Mouse (Mus musculus): ENCODE data around the gene Zfp960. TPM values are rescaled to one million over a fixed set of nuclear protein-coding genes. Genes with fewer than 3 reads are reported as not detected.
"Not testable (repeated sequence)": the region's sequence is repeated elsewhere in the genome, so short reads cannot be mapped to it uniquely, and the experiment has no call there.

Gene Zfp960
- not detected in 2 replicates for total RNA-seq (2015; ENCODE audit: low replicate concordance)
- total RNA-seq (2017; ENCODE audit: low replicate concordance): 1.1 TPM in 1 of 2 replicates, not detected in the other

GRCm38 (mm10) chr17:17063628-17064494 is at the start of gene Zfp960:
TSS of gene Zfp960 (plus strand) at chr17:17064113.
- ATAC-seq (replicated peaks; ENCODE audit: low FRiP score, poor library complexity, severe bottlenecking): not testable (repeated sequence)

- not testable (repeated sequence) for ATAC-seq (replicated peaks; ENCODE audit: low FRiP score, poor library complexity, severe bottlenecking)
Observed at GRCm38 (mm10) chr17:17018071-17018470, 45.8 kb upstream of the Zfp960 start.

DNA sequence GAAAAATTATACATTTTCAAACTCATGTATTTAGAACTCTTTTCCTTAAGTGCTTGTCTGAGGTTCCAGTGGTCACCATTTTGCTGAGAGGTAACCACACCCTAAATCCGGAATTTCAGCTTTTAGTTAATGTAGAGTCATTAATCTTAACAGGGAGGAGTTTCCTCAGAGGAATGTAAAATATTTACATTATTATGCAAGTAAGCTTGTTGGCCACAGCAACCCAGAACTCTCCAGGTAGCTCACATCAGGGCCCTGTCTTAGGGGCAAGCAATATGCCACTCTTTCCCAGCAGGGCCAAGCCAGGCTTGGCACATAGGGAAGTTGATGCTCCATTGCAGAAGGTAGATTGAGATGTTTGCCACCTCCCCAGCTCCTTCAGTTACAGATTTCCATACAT is 4.3 kb upstream of the Zfp960 start:
- ATAC-seq (replicated peaks; ENCODE audit: low FRiP score, poor library complexity, severe bottlenecking): not testable (repeated sequence)

GRCm38 (mm10) chr17:17120830-17121502 is 57.1 kb downstream of the Zfp960 start, which contains the start of gene Zfp97:
TSS of gene Zfp97 (plus strand) at chr17:17121415.
- peak; percentile 93 for ATAC-seq (replicated peaks; ENCODE audit: low FRiP score, poor library complexity, severe bottlenecking)

Other genes starting within 250 kb of the Zfp960 start
- 2.5 and 3.8 TPM in 2 replicates for gene Zfp97, start 57.3 kb downstream of the Zfp960 start, total RNA-seq (2015; ENCODE audit: low replicate concordance)
- gene Zfp97, start 57.3 kb downstream of the Zfp960 start, total RNA-seq (2017; ENCODE audit: low replicate concordance): 0.84 and 2.0 TPM in 2 replicates

Measured in erythroblast, adult 5-6 weeks (primary cell).